ENCODE assay signal across 14 mouse cellular contexts in genomic region chr15:94112801-94113200, GRCm38 (mm10).
A peak's percentile ranks its signal among the peaks of the same experiment; 100 is the strongest.
DNase-seq lines count a peak whose midpoint lies in the region; ATAC-seq and TF ChIP-seq lines count a peak whose summit lies in the region.
"Had no signal": no experiment of that assay in that cellular context is flagged by ENCODE, and none has a peak within 500 bp of the region (broad histone marks: within the 10 kb centered on the region; RNA-seq: fewer than 3 reads in every experiment).

No protein-coding gene starts in this region.

- peaks cover 8% of the 10 kb centered on the region; the same call in 1 of the 2 replicates for H3K9me3 ChIP-seq in kidney, embryonic 16.5 days (ENCODE audit: low read length)
- H3K9me3 ChIP-seq in midbrain, postnatal 0 days (ENCODE audit: low read length) = no peaks in the 10 kb centered on the region
- no peaks in the 10 kb centered on the region for H3K9me3 ChIP-seq in midbrain, embryonic 10.5 days (replicated peaks)
- H3K9me3 ChIP-seq in limb, embryonic 15.5 days = no peaks in the 10 kb centered on the region

- no peaks in the 10 kb centered on the region for H3K4me1 ChIP-seq in cerebellum, adult 2 months (ENCODE audit: control insufficient read depth, insufficient read depth, low read length)
- no peaks in the 10 kb centered on the region for H3K4me1 ChIP-seq in kidney, embryonic 16.5 days (ENCODE audit: insufficient read depth, low read length)
- no peaks in the 10 kb centered on the region for H3K4me1 ChIP-seq in midbrain, postnatal 0 days (ENCODE audit: insufficient read depth, low read length)
- no peaks in the 10 kb centered on the region for H3K4me1 ChIP-seq in midbrain, embryonic 10.5 days
- no peaks in the 10 kb centered on the region for H3K4me1 ChIP-seq in limb, embryonic 15.5 days
- H3K4me1 ChIP-seq: neural tube, embryonic 12.5 days had no signal

- 8% methylated on average over 5 of the region's 5 CpGs for WGBS in cerebellum, adult 2 months
- WGBS in kidney, embryonic 16.5 days = 71% methylated on average over 5 of the region's 5 CpGs
- 75% methylated on average over 5 of the region's 5 CpGs for whole genome bisulfite sequencing in midbrain, postnatal 0 days
- 90% methylated on average over 5 of the region's 5 CpGs for WGBS in midbrain, embryonic 10.5 days
- WGBS in limb, embryonic 15.5 days = 71% methylated on average over 5 of the region's 5 CpGs

- no peak for TF ChIP-seq CTCF in cerebellum, adult 2 months (IDR thresholded peaks at IDR 0.05; ENCODE audit: borderline replicate concordance, insufficient read depth, low read depth, low read length)
- TF ChIP-seq CTCF in midbrain, postnatal 0 days (IDR thresholded peaks at IDR 0.05) = no peak

- no peak overlapping the region for H3K27ac ChIP-seq in cerebellum, adult 2 months (ENCODE audit: insufficient read depth, low read length)
- no peak overlapping the region for H3K27ac ChIP-seq in kidney, embryonic 16.5 days (ENCODE audit: low read length)
- no peak overlapping the region for H3K27ac ChIP-seq in midbrain, postnatal 0 days (ENCODE audit: low read depth, low read length)
- no peak overlapping the region for H3K27ac ChIP-seq in midbrain, embryonic 10.5 days (replicated peaks)
- H3K27ac ChIP-seq in limb, embryonic 15.5 days = no peak overlapping the region
- H3K27ac ChIP-seq: heart, adult 2 months; hindbrain, embryonic 14.5 days; layer of hippocampus, adult 2 months; liver, embryonic 14.5 days; neural tube, embryonic 12.5 days had no signal

- peak; percentile 10 to 33 for DNase-seq in cerebellum, adult 2 months
- DNase-seq in kidney, adult 11 months = peak; percentile 11
- peak; percentile 48 for DNase-seq in midbrain, postnatal 0 days (ENCODE audit: low spot score)
- no peak for DNase-seq in midbrain, embryonic 10.5 days (ENCODE audit: low spot score)
- DNase-seq in thymus, postnatal 25 days = no peak

- no peak overlapping the region for H3K9ac ChIP-seq in kidney, embryonic 16.5 days (replicated peaks; ENCODE audit: low read length)
- H3K9ac ChIP-seq in midbrain, postnatal 0 days (replicated peaks; ENCODE audit: low read length, poor library complexity, severe bottlenecking) = no peak overlapping the region
- no peak overlapping the region for H3K9ac ChIP-seq in limb, embryonic 15.5 days
- H3K9ac ChIP-seq: hindbrain, embryonic 14.5 days; liver, embryonic 14.5 days; neural tube, embryonic 12.5 days had no signal

- TF ChIP-seq POLR2A in cerebellum, adult 2 months (IDR thresholded peaks at IDR 0.05; ENCODE audit: borderline replicate concordance, insufficient read depth, low read length) = no peak

- no peaks in the 10 kb centered on the region for H3K27me3 ChIP-seq in cerebellum, adult 2 months (ENCODE audit: control insufficient read depth, insufficient read depth, low read length)
- H3K27me3 ChIP-seq in kidney, embryonic 16.5 days (ENCODE audit: insufficient read depth, low read length) = no peaks in the 10 kb centered on the region
- H3K27me3 ChIP-seq in midbrain, postnatal 0 days (ENCODE audit: insufficient read depth, low read length) = no peaks in the 10 kb centered on the region
- no peaks in the 10 kb centered on the region for H3K27me3 ChIP-seq in midbrain, embryonic 10.5 days (ENCODE audit: low read depth, poor library complexity, severe bottlenecking)
- H3K27me3 ChIP-seq in limb, embryonic 15.5 days = no peaks in the 10 kb centered on the region
- H3K27me3 ChIP-seq: neural tube, embryonic 12.5 days had no signal

- no peak overlapping the region for H3K4me2 ChIP-seq in kidney, embryonic 16.5 days (replicated peaks; ENCODE audit: low read depth, low read length)
- H3K4me2 ChIP-seq in midbrain, postnatal 0 days (ENCODE audit: low read depth, low read length, poor library complexity, severe bottlenecking) = no peak overlapping the region
- no peak overlapping the region for H3K4me2 ChIP-seq in limb, embryonic 15.5 days
- H3K4me2 ChIP-seq: hindbrain, embryonic 14.5 days; neural tube, embryonic 12.5 days had no signal

- ATAC-seq in cerebellum, adult (ENCODE audit: insufficient number of reproducible peaks, low FRiP score, low TSS enrichment) = no peak
- ATAC-seq in kidney, embryonic 16.5 days (ENCODE audit: low FRiP score, low TSS enrichment) = no peak
- ATAC-seq in midbrain, postnatal 0 days (ENCODE audit: low FRiP score) = no peak
- ATAC-seq in limb, embryonic 15.5 days (ENCODE audit: insufficient number of reproducible peaks, low FRiP score, low TSS enrichment, low read depth) = peak; percentile 40; the same call in 1 of the 2 replicates
- ATAC-seq: activated CD4-positive, CD25-positive, alpha-beta regulatory T cell, adult 4 months had no signal

- H3K4me3 ChIP-seq in cerebellum, adult 2 months (replicated peaks; ENCODE audit: insufficient read depth, low read depth, low read length) = no peak overlapping the region
- no peak overlapping the region for H3K4me3 ChIP-seq in kidney, embryonic 16.5 days (ENCODE audit: low read length)
- H3K4me3 ChIP-seq in midbrain, postnatal 0 days (ENCODE audit: low read depth, low read length) = no peak overlapping the region
- no peak overlapping the region for H3K4me3 ChIP-seq in midbrain, embryonic 10.5 days
- H3K4me3 ChIP-seq in limb, embryonic 15.5 days = no peak overlapping the region
- H3K4me3 ChIP-seq: heart, adult 2 months; layer of hippocampus, adult 2 months; neural tube, embryonic 12.5 days had no signal

- no peaks in the 10 kb centered on the region for H3K36me3 ChIP-seq in kidney, embryonic 16.5 days (ENCODE audit: insufficient read depth, low read length)
- no peaks in the 10 kb centered on the region for H3K36me3 ChIP-seq in midbrain, postnatal 0 days (ENCODE audit: insufficient read depth, low read length)
- H3K36me3 ChIP-seq in midbrain, embryonic 10.5 days = no peaks in the 10 kb centered on the region
- H3K36me3 ChIP-seq in limb, embryonic 15.5 days = no peaks in the 10 kb centered on the region
- H3K36me3 ChIP-seq: neural tube, embryonic 12.5 days had no signal

Comparison
In these comparisons a context has a peak if more than half of its experiments do, and no peak if none do; other contexts are left out.
1. DNase-seq: peak in cerebellum, adult 2 months (2 of 2), kidney, adult 11 months (single experiment) and midbrain, postnatal 0 days (single experiment); none in midbrain, embryonic 10.5 days (single experiment) and thymus, postnatal 25 days (single experiment).